Mouse (Mus musculus): ENCODE measurements around the gene Plgrkt. TPM values are rescaled to one million over a fixed set of nuclear protein-coding genes. Genes with fewer than 3 reads are reported as not detected.

Gene Plgrkt
- total and polyA plus RNA-seq, 3 experiments, result 117 to 145 TPM; not detected in 1

GRCm38 (mm10) chr19:29336624-29337023, 30.6 kb downstream of the Plgrkt start (continued):
- TF ChIP-seq POLR2AphosphoS5 (IDR thresholded peaks at IDR 0.05; ENCODE audit: borderline replicate concordance, low read depth, low read length) (no peak), CHD1 (IDR thresholded peaks at IDR 0.05; ENCODE audit: low read depth, low read length) (no peak), GABPA (IDR thresholded peaks at IDR 0.05; ENCODE audit: low read depth, low read length) (no peak), EP300 (IDR thresholded peaks at IDR 0.05; ENCODE audit: low read depth in 1 of 2, low read length in 2 of 2) (no peak), USF1 (IDR thresholded peaks at IDR 0.05; ENCODE audit: low read depth, low read length) (no peak), CTCF (IDR thresholded peaks at IDR 0.05 in 2 of 3, conservative IDR thresholded peaks at IDR 0.05 in 1 of 3; ENCODE audit: control insufficient read depth in 1 of 3, insufficient read depth in 1 of 3, low read depth in 2 of 3, low read length in 3 of 3, poor library complexity in 1 of 3, severe bottlenecking in 1 of 3) (peak; percentile 51 to 78 (median 64)), ZKSCAN1 (IDR thresholded peaks at IDR 0.05; ENCODE audit: low read depth, low read length) (no peak)

DNA sequence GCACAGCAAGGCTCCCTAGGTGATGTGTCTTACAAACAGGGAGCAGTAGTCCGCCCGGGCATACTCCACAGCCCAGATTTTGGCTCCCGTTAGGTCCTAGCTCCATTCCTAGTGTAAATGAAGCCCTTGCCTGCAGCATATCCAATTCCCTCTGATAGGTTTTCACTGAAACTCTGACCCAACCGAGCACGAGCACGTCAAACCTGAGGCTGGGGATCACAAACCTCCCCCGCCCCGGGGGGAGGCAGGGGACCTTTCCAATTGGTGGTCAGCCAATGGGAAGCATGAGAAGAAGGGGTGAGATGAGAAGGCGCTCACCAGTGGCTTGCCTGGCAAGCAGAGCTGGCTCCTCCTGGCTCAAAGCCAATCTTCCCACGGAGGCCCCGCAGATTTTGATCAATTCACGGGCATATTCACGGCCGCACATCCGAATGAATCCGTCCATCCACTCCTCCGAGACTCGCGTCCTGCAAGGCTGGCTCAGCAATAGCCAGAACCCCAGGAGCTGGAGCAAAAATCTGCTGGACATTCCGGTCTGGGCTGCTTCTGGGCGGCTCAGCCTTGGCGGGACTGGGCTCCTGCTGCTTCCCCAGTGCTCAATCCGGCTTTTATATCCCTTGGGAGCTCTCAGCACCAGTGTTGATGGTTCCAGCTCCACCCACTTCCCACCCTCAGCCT, 33.0 kb downstream of the Plgrkt start, which contains the start of gene Rln1:
Gene Rln1 (minus strand): TSS at position 603 of the 678 bp plus-strand sequence.
- Histone ChIP-seq H3K79me2 (ENCODE audit: control insufficient read depth, insufficient read depth, low read length, poor library complexity) (no peaks in the 10 kb centered on the region), H3K9ac (ENCODE audit: control insufficient read depth, low read depth, low read length, poor library complexity, severe bottlenecking) (no peak within 1 kb of the TSS), H3K36me3 (ENCODE audit: control insufficient read depth in 1 of 2, insufficient read depth in 2 of 2, low read length in 2 of 2) (no peaks in the 10 kb centered on the region), H3K27me3 (ENCODE audit: control insufficient read depth in 1 of 2, insufficient read depth in 2 of 2, low read length in 2 of 2) (peaks cover 37 to 55% of the 10 kb centered on the region in 2 experiments), H3K9me3 (replicated peaks; ENCODE audit: insufficient read depth, low read length) (no peaks in the 10 kb centered on the region), H3K27ac (ENCODE audit: control insufficient read depth, low read depth, low read length) (no peak within 1 kb of the TSS), H3K4me1 (ENCODE audit: control insufficient read depth in 1 of 2, insufficient read depth in 2 of 2, low read length in 2 of 2) (no peaks in the 10 kb centered on the region), H3K4me3 (ENCODE audit: control insufficient read depth in 1 of 2, insufficient read depth in 1 of 2, low read depth in 2 of 2, low read length in 2 of 2) (no peak within 1 kb of the TSS)
- no peak for DNase-seq (ENCODE audit: low read depth, low spot score)
- no peak for TF ChIP-seq MEF2A (IDR thresholded peaks at IDR 0.05; ENCODE audit: extremely low read depth, insufficient replicate concordance, low read depth, low read length, poor library complexity, severe bottlenecking)
- no peak for TF ChIP-seq ZNF384 (IDR thresholded peaks at IDR 0.05; ENCODE audit: low read depth, low read length)
- no peak for TF ChIP-seq ELF1 (IDR thresholded peaks at IDR 0.05; ENCODE audit: low read depth, low read length)
- TF ChIP-seq KAT2A (conservative IDR thresholded peaks at IDR 0.05; ENCODE audit: low read depth, low read length), result no peak
- TF ChIP-seq RAD21 (IDR thresholded peaks at IDR 0.05; ENCODE audit: low read depth, low read length), result no peak
- no peak for TF ChIP-seq ZKSCAN1 (IDR thresholded peaks at IDR 0.05; ENCODE audit: low read depth, low read length)
- TF ChIP-seq MAX (IDR thresholded peaks at IDR 0.05; ENCODE audit: low read length), result no peak
- no peak for TF ChIP-seq MYC (IDR thresholded peaks at IDR 0.05; ENCODE audit: low read depth, low read length)
- TF ChIP-seq NELFE (IDR thresholded peaks at IDR 0.05; ENCODE audit: low read depth, low read length), result no peak
- TF ChIP-seq CHD2 (IDR thresholded peaks at IDR 0.05; ENCODE audit: low read length), result no peak
- TF ChIP-seq USF1 (IDR thresholded peaks at IDR 0.05; ENCODE audit: low read depth, low read length), result no peak
